Mouse (Mus musculus) CH12.LX (cell line): ENCODE results near the gene Slc25a12. TPM values are rescaled to one million over a fixed set of nuclear protein-coding genes. Genes with fewer than 3 reads are reported as not detected.
A peak's percentile ranks its signal among the peaks of the same experiment; 100 is the strongest.
"Not testable (repeated sequence)": the region's sequence is repeated elsewhere in the genome, so short reads cannot be mapped to it uniquely, and the experiment has no call there.

Source experiments
- DNase-seq: peaks from one replicate; pipeline ENCODE4 v3.0.0-alpha.2; 2013; ENCODE audit errors: extremely low read depth
- H3K27ac ChIP-seq: 2 replicates; pipeline ENCODE4 v1.5.1; 2012; ENCODE audit warnings: low read depth, mild to moderate bottlenecking, control low read depth, moderate library complexity; ENCODE audit not compliant: insufficient read depth
- H3K27me3 ChIP-seq: replicated peaks from 2 replicates; pipeline ENCODE3; 2012; ENCODE audit warnings: inconsistent platforms
- H3K36me3 ChIP-seq, 2 experiments: replicated peaks in 1 of 2; 2 replicates each; pipeline versions ENCODE3 to v1.6.1; 2012; ENCODE audit warnings: inconsistent platforms in 1 of 2, low read length in 1 of 2, mild to moderate bottlenecking in 1 of 2, mixed read lengths in 1 of 2, moderate library complexity in 1 of 2; ENCODE audit not compliant: control insufficient read depth in 1 of 2, insufficient read depth in 1 of 2
- H3K4me1 ChIP-seq, 2 experiments: 2 replicates each; pipeline ENCODE4 v1.6.1; 2012; ENCODE audit warnings: inconsistent platforms in 1 of 2, moderate library complexity in 1 of 2; ENCODE audit not compliant: insufficient read depth in 2 of 2, control insufficient read depth in 1 of 2
- H3K4me2 ChIP-seq: 2 replicates; pipeline ENCODE4 v1.6.1; 2012; ENCODE audit warnings: low read depth, mild to moderate bottlenecking, control low read depth; ENCODE audit not compliant: poor library complexity, insufficient read depth, severe bottlenecking
- H3K4me3 ChIP-seq, 3 experiments: fragments of 150-350 bp in 1 of 3; sonication (generic) in 1 of 3; replicated peaks in 1 of 3; 2 replicates each; pipeline versions ENCODE3 to v1.5.1; 2011 to 2012; ENCODE audit warnings: low read depth in 2 of 3, low read length in 2 of 3, mild to moderate bottlenecking in 2 of 3, moderate library complexity in 2 of 3, control low read depth in 1 of 3, improper control_type of control experiment in 1 of 3, inconsistent platforms in 1 of 3, mixed read lengths in 1 of 3; ENCODE audit not compliant: poor library complexity in 1 of 3
- H3K79me2 ChIP-seq: replicated peaks from 2 replicates; pipeline ENCODE4 v1.6.1; 2012; ENCODE audit warnings: mild to moderate bottlenecking, moderate library complexity; ENCODE audit not compliant: control insufficient read depth, poor library complexity, insufficient read depth, severe bottlenecking; ENCODE audit errors: extremely low read depth
- H3K9ac ChIP-seq: 2 replicates; pipeline ENCODE4 v1.6.1; 2012; ENCODE audit warnings: low read depth, mild to moderate bottlenecking, control low read depth, moderate library complexity; ENCODE audit not compliant: insufficient read depth
- H3K9me3 ChIP-seq: replicated peaks from 2 replicates; pipeline ENCODE3; 2012; ENCODE audit warnings: low read length, inconsistent platforms, mixed read lengths
- CHD2 ChIP-seq: IDR thresholded peaks from 2 replicates; pipeline ENCODE4 v1.6.1; 2011; ENCODE audit warnings: low read length, improper control_type of control experiment
- HCFC1 ChIP-seq: IDR thresholded peaks from 2 replicates; pipeline ENCODE4 v1.6.1; 2012; ENCODE audit warnings: low read depth, mild to moderate bottlenecking, inconsistent platforms, low read length, improper control_type of control experiment
- IRF4 ChIP-seq: IDR thresholded peaks from 2 replicates; pipeline ENCODE4 v1.6.1; 2014; ENCODE audit warnings: low read depth, mild to moderate bottlenecking, inconsistent platforms, low read length, improper control_type of control experiment
- MEF2A ChIP-seq: IDR thresholded peaks from 2 replicates; pipeline ENCODE4 v1.6.1; 2014; ENCODE audit warnings: low read depth, mild to moderate bottlenecking, inconsistent platforms, low read length, improper control_type of control experiment, borderline replicate concordance
- NELFE ChIP-seq: IDR thresholded peaks from 2 replicates; pipeline ENCODE4 v1.6.1; 2011; ENCODE audit warnings: low read depth, low read length, improper control_type of control experiment
- NRF1 ChIP-seq: IDR thresholded peaks from 2 replicates; pipeline ENCODE4 v1.6.1; 2014; ENCODE audit warnings: low read depth, mild to moderate bottlenecking, inconsistent platforms, low read length, improper control_type of control experiment, moderate library complexity
- RCOR1 ChIP-seq: conservative IDR thresholded peaks from 2 replicates; pipeline ENCODE4 v1.6.1; 2012; ENCODE audit warnings: low read depth, mild to moderate bottlenecking, inconsistent platforms, low read length, improper control_type of control experiment
- dilution Hi-C: fragments of 300-500 bp; cut with MboI; formaldehyde crosslinking; loops from 2 replicates; pipeline ENCODE4 v1.14.3; 2020; ENCODE audit warnings: low sequenced_read_pairs; ENCODE audit not compliant: extremely low pct_unique_long_range_greater_than_20kb, extremely low pct_ligation_motif_present
- in situ Hi-C: fragments of 300-500 bp; cut with MboI; formaldehyde crosslinking; loops from 3 replicates; pipeline ENCODE4 v1.14.3; 2019; ENCODE audit warnings: low sequenced_read_pairs, low pct_ligation_motif_present, low pct_unique_long_range_greater_than_20kb, mixed read lengths
- polyA plus RNA-seq: library from polyadenylated mRNA; unstranded; fragments of >175 nt; gene quantifications from 2 replicates; pipeline ENCODE4 v1.2.1, GENCODE M21; 2012; ENCODE audit warnings: low read depth; ENCODE audit not compliant: insufficient read length
- total RNA-seq, 2 experiments: library from RNA; depleted of rRNA; stranded (reverse); fragments of 300-350 nt in 1 of 2; fragments of >200 nt in 1 of 2; gene quantifications; 2 replicates each; pipeline ENCODE4 v1.2.3; 2012 to 2014

Slc25a12 gene
- total and polyA plus RNA-seq, 3 experiments, result 97.1 to 211 (median 123) TPM

DNA sequence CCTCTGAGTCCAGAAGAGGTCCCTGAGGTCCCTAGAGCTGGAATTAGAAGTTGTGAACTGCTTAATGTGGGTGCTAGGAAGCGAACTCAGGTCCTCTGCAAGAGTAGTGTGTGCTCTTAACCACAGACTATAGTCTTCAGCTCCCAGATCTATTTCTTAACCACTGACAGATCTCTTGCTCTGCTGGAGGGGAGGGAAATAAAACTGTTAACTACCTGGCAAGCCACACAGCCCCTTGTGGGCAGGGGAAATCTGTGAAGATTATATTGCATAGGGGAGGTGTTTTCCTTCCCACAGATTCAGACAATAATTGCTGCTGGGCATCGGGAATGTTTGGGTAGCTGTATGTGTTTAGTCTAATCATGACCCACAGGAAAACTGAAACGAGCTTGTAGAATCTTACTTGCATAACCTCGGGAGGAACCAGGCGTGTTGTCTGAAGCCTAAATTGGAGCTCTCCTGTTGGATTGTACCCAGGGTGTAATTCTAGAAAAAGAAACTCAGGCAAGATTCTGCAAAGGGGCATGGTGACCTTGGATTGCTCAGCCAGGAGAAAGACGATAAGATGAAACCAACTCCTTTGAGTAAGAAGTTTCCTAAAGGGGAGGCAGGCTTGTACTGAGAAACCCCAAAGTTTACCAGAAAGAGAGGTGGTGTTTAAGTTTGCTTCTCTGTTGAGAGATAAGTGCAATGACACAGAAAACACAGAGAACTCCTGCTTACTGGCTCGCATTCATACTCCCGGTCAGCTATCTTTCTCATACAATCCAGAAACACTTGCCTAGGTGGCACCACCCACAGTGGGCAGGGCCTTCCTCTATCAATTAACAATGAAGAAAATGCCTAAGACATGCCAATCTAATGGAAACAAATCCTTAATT is 7.0 kb upstream of the Slc25a12 start:
- no peak overlapping the region for H3K27ac ChIP-seq
- H3K9ac ChIP-seq, result no peak overlapping the region
- no peaks in the 10 kb centered on the region for H3K27me3 ChIP-seq
- H3K4me1 ChIP-seq, result peaks cover 0 to 13% of the 10 kb centered on the region in 2 experiments; a peak in 2 of 4 replicates
- H3K36me3 ChIP-seq, result no peaks in the 10 kb centered on the region
- TF ChIP-seq CHD2, result no peak
- TF ChIP-seq MEF2A, result no peak
- TF ChIP-seq NRF1, result no peak
- no peak for TF ChIP-seq IRF4
- in situ Hi-C loops (no loop called here), dilution Hi-C loops (no loop called here)
- H3K4me3 ChIP-seq, result no peak overlapping the region
- no peaks in the 10 kb centered on the region for H3K9me3 ChIP-seq
- DNase-seq, result no peak
- H3K4me2 ChIP-seq, result peak overlapping the region; percentile 45; the same call in 1 of the 2 replicates
- no peaks in the 10 kb centered on the region for H3K79me2 ChIP-seq

DNA sequence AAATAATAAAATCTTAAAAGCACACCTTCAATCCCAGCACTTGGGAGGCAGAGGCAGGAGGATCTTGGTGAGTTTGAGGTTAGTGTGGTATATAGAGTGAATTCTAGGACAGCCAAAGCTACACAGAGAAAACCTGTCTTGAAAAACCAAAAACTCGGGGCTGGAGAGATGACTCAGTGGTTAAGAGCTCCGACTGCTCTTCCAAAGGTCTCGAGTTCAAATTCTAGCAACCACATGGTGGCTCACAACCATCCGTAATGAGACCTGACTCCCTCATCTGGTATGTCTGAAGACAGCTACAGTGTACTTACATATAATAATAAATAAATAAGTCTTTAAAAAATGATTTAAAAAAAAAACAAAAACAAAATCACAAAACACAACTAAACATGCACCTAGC is 4.7 kb upstream of the Slc25a12 start:
- DNase-seq, H3K4me2 ChIP-seq, dilution Hi-C loops, H3K27ac ChIP-seq, in situ Hi-C loops, H3K9me3 ChIP-seq, H3K4me3 ChIP-seq, H3K9ac ChIP-seq, H3K27me3 ChIP-seq, H3K79me2 ChIP-seq, H3K36me3 ChIP-seq: not testable (repeated sequence)
- H3K4me1 ChIP-seq, result peaks cover 0 to 10% of the 10 kb centered on the region in 2 experiments; a peak in 2 of 4 replicates

DNA sequence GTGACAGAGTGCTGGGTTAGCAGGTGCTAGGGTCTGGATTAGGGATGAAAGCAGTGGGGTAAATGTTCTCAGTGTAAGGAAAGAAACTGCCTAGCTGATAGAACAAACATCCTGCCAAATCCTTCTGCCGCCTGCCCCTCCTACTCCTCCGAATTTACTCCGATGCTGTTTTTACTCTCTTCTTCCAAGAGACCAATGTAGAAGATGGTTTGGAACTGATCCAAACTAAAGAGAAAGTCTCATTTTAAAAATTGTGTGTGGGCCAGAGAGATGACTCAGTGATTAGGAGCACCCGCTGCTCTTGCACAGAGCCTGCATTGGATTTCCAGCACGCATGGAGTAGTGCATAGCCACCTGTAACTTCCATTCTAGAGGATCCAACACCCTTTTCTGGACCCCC is 4.2 kb upstream of the Slc25a12 start:
- no peaks in the 10 kb centered on the region for H3K27me3 ChIP-seq
- no peak overlapping the region for H3K4me2 ChIP-seq
- H3K4me3 ChIP-seq, result no peak overlapping the region
- in situ Hi-C loops, result no loop called here
- no peaks in the 10 kb centered on the region for H3K9me3 ChIP-seq
- no peak overlapping the region for H3K9ac ChIP-seq
- H3K36me3 ChIP-seq, result no peaks in the 10 kb centered on the region
- DNase-seq, result no peak
- dilution Hi-C loops, result no loop called here
- TF ChIP-seq NELFE, result no peak
- no peak for TF ChIP-seq HCFC1
- TF ChIP-seq RCOR1, result no peak
- H3K27ac ChIP-seq, result no peak overlapping the region
- no peaks in the 10 kb centered on the region for H3K79me2 ChIP-seq
- H3K4me1 ChIP-seq, result peaks cover 0 to 6% of the 10 kb centered on the region in 2 experiments; a peak in 2 of 4 replicates
